Mouse (Mus musculus) erythroid progenitor cell, adult 5-6 weeks (primary cell): ENCODE measurements around the gene Dcp1b. TPM values are rescaled to one million over a fixed set of nuclear protein-coding genes. Genes with fewer than 3 reads are reported as not detected.

ENCODE experiments used
- ATAC-seq: replicated peaks from 2 replicates; pipeline ENCODE4 v1.8.0; 2016; ENCODE audit warnings: moderate number of reproducible peaks, mild to moderate bottlenecking, moderate TSS enrichment, inconsistent platforms; ENCODE audit not compliant: poor library complexity, low FRiP score, severe bottlenecking
- total RNA-seq, 2 experiments: library from RNA; stranded (forward) in 1 of 2; stranded (reverse) in 1 of 2; fragments of 150-400 nt in 1 of 2; fragments of 186-747, 209-891 nt in 1 of 2; gene quantifications; 2 replicates each; pipeline versions ENCODE4 v1.2.3 to v1.2.4; 2015 to 2017; ENCODE audit warnings: low replicate concordance in 2 of 2

Gene Dcp1b
- total RNA-seq, 2 experiments from 2014 or later = 4.0 to 4.2 TPM

DNA sequence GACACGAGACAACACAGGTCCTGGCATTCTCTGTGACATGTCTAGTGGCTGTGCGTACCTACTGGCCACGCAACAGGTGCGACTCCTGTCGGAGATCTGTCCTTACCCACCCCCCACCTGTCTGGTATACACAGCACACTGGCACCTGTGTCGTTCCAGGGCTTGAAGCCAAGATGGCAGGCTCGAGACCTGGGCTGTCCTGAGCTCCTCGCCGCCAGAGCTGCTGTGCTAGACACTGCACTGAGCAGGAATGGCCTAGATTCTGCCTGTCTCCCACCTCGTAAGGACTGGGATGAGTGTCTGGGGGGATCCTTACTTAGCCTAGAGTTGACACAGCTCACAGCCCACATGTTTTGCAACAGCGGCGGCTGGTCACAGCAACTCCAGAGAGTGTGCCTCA lies 50.2 kb downstream of the Dcp1b start:
- ATAC-seq = no peak

DNA sequence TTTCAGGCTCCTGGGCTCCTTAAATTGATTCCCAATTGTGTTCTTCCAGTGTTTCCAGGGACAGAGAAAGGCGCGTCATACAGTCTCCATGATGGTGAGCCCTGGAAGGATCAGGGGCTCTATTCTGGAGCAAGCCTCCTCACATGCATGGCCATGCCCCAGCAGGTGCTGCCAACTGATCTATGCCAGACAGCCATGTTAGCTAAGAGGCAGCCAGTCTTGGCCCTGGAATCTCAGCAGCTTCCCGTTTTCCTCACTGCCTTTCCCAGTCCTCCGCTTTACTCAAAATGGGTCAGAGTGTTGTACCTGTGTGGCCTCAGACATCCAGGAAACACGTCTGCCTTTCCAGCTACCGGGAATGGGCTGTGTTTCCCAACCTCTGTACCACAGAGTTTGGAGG lies 50.7 kb downstream of the Dcp1b start:
- ATAC-seq = no peak

DNA sequence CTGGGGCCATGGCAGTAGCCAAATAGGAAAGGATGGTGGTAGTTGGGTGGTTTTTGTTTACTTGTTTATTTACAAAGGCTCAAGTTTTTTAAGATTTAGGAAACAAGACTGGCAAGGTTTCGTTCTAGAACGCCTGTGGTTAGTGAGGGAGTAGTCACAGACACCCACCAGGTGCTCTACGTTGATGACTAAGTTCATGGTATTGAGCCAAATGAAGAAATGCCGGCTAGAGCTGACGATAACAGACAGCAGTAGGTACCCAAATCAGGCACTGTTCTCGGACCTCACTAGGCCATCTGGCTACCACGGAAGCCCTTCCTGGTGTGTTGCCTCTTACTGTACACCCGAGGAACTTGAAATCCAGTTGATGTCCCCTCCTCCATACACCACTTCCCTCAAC lies 51.9 kb downstream of the Dcp1b start:
- ATAC-seq = no peak

DNA sequence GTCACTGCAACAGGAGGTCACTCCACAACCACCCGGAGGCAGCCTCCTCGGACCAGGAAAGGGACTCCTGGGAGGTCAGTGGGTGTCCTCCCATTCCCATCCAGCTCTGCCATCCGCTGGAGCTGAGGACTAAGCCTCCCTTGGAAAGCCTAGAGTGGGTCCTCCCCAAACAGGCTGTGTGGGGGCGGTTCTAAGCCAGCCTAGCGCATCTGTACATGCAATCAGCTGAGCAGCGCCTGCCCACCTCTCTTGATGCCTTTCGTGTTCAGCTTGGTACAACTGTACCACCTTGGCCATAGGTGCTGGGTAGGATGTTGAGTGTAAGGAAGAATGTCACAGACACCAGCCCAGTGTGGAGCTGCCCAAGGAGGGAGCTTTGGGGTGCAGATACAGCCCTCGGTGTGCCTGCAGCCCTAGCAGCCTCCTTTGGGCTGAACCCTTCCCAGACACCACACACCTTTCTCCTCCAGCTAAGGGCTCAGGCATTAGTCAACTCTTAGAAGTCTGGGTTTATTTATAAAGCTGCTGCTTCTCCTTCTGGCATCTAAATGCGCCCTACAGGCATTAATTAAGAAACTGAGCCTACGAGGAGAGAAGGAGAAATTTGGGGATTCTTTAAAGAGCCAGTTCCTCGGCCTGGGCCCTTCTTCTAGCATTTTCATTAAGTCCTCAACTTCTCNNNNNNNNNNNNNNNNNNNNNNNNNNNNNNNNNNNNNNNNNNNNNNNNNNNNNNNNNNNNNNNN lies 54.0 kb downstream of the Dcp1b start:
- ATAC-seq = no peak

DNA sequence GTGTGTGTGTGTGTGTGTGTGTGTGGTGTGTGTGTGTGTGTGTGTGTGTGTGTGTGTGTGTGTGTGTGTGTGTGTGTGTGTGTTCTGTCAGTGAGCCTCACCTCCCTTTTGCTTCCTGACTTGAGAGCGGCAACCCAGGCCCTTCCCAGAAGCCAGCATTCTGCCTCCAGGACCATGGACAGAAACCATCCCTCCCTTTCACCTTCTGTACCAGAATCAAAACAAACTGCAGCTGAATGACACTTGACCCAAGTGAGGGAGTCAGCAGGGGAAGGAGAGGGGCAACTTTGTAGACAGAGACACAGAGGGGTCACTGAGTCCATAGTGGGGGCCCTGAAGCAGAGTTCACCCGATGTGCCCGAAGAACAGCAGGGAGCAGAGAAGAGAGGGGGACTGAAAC lies 58.0 kb downstream of the Dcp1b start:
- no peak for ATAC-seq

DNA sequence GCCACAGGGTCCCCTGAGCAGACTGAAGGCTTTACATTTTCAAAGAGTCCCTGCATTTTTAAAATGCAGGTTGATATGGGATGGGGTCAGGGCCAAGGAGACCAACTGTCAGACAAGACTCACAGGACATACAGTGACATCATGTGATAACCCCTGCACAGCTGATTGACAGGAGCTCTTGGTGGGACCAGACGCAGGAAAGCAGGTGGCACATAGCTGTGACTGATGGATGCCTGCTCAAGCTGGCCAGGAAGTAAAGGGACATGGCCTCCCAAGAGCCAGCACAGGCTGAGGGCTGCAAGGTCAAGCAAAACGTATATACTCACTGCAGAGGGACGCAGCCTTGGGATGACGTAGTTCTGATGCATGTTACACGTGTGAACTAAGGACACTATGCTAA lies 60.4 kb downstream of the Dcp1b start:
- no peak for ATAC-seq

DNA sequence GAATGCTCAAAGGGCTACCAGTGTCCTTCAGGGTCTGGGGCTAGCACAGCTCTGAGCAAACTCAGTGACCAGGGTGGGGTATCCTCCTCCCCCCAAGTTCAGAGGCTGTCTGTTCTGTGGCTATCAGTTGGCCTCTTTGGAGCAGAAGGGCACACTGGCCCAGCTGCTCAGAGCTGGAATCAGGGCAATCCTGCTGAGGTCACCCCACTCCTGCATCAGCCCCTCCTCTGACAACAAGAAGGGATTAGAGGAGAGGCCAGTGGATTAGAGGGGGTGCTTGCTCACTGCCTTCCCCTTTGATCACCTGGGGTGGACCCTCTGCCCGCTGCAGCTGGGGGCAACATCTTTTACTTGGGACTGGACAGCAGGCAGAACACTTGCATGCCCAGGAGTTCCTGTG lies 61.2 kb downstream of the Dcp1b start, which contains the start of gene Cacna2d4:
Gene Cacna2d4, plus strand, starts transcription at position 286 of the 400 bp plus-strand sequence.
- no peak for ATAC-seq

DNA sequence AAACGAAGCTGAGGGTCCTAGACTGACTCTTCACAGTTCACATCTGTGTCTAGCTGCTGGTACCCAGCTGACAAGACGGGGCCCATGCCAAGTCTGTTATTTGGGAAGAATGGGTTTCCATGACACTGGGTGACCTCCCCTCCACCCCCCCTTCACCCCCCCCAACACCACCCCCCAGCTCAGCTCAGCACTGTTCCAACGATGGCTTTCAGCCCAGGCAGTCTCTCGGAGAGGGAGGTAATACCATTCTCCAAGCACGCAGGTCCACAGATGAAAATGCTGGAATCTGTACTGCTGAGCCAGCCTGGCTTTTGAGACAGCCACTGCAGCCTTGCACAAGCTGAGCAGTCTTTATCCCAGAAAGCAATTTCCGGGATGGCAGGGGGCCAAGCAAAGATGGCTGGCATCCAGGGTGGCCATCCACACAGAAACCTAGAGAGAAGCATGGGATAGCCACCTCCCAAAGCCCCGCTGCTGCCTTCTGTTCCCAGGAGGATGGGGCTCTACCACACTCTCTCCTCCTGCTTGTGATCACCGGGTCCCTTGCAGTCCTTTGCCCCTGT lies 62.5 kb downstream of the Dcp1b start:
- ATAC-seq = no peak

DNA sequence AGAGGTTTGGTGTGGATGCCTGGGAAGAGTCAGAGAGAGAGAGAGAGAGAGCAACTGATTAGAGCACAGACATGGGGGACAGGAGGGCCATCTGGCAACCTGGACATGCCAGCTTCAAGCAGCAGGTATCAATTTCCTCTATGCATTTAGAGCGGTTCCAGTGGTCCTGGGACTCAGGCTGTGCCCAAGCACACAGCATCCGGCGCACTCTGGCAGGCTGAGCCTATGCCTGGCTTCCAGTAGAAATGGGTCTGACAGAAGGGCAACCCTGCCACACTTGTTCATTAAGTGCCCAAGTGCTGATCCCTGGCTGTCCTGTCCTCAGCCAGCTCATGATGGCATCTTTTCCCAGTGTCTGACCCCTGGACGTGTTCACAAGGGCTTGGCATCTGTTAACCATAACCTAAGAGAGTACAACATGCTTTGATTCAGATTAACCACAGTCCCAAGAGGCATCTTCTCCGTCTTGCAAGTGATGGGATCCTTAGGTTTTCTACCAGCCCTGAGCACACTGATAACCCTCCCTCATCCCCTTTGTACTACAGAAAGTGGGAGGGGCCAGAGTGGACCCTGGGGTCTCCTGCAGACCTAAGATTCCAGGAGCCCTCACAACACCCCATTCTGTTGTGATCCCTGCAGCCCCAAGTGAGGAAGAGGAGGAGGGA lies 64.4 kb downstream of the Dcp1b start:
- no peak for ATAC-seq

DNA sequence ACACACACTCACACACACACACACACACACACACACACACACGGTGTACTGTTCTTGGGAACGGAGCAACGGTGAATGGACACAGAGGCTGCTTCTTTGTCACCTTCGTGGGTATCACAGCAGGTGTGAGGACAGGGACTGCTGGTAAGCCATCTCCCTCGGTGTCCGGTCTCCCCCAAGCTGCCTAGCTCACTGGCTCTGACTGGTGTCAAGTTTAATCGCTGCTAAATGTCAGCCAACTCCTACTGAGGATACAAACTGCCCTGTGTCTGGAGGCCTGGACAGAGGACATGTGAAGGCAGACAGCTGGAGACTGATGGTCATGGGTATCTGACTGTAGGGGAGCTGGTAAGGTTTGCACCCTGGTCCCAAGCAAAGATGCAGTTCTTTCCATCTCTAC lies 65.2 kb downstream of the Dcp1b start:
- no peak for ATAC-seq

DNA sequence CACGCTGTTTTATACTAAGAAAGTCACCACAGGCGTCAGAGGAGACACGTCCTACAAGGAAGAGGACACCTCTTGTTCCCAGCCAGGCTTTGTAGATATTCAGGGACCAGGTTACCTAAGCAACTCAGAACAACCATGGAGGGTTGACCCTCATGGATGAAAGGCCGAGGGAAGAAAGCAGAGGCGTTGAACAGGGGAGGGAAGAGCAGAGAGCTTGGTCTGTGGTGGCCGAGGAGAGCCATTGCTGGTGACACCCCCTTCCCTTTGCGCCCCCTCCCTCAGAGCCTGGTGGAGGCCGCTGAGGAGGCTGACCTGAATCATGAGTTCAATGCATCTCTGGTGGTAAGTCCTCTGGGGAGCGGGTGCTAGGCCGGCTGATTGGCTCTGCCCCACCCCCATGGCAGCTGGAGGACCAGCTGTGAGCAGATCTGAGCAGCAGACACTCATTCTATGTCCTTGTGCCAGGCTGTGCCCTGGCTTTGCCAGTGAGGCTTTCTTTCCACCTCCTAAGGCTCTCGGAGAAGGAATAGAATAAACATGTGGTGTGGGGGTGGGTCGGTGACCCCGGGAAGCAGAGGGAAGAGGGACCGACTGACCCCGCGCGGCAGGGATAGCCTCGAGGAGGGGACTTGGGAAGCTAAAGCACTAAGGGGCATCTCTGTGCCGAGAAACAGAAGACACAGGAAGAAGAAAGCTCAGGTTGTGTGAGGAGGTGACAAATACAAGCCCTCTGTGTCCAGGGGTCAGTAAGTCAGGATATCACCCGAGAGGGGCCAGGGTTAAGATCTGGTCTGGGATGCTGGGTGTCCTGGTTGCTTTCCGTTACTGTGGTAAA lies 66.0 kb downstream of the Dcp1b start:
- no peak for ATAC-seq

DNA sequence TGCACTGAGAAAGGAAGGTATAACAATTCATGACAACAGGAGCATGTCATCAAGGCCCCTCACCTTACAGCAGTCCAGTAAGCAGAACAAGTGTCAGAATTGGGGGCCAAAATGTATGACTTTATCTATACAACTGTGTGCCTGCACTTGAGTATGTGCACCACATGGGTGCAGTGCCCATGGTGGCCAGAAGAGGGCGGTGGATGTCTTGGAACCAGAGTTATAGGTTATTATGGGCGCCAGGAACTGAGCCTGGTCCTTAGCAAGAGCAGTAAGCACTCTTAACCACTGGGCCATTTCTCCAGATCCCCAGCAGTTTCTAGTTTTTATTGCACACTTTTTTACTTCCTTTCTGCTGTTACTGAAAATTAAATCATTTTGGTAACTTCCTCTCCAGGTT lies 71.0 kb downstream of the Dcp1b start:
- ATAC-seq = no peak

DNA sequence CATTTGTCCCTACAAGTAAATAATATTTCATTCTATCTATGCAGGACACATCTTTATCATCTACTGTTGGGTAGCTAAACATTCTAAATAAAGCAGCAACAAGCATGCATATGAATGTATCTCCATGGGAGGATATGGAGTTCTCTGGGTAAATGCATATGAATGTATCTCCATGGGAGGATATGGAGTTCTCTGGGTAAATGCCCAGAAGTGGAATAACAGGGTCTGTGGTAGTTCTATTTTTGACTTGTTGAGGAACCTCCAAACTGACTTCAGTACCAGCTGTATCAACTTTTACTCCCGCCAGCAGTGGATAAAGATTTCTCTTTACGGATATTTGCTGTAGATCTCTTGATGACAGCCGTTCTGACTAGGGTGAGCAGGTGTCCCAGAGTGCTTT lies 73.5 kb downstream of the Dcp1b start:
- ATAC-seq = no peak

DNA sequence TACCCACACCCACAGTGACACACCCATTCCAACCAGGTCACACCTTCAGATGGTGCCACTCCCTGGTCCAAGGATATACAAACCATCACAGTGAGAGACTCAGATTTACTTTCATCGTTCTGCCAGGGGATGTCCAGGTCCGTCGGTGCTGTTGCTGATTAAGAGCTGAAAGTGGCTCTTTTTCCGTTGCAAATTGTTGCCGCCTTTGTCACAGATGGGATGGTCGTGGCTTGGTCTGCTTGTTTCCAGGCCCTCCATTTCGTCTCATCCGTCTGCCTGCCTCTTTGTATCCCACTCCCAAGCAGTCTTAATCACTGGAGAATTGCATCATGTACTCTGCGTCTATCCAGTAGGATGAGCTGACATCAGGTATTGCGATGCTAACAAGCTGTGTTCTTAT lies 74.7 kb downstream of the Dcp1b start:
- ATAC-seq = no peak

DNA sequence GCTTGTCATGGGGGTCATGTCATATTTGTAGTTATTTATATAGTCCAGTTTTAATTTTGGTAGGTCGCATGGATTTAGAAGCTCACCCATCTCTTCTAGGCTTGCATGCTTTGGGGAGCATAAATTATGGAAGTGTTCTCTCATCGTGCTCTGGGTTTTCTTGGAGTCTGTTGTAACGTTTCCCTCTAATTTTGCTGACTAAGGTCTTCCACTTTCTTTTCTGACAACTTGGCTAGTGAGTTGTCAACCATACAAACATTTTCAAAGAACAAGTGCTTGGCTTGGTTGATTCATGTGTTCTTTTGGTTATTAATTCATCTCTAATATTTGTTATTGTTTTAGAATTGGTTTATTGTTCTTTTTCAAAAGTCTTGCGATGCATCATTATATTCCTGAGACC lies 76.7 kb downstream of the Dcp1b start:
- ATAC-seq = no peak

Other genes starting within 250 kb of the Dcp1b start
- gene Cacna1c, start 21.2 kb downstream of the Dcp1b start, total RNA-seq (2015; ENCODE audit: low replicate concordance) = 0.72 and 0.84 TPM in 2 replicates
- gene Cacna1c, start 21.2 kb downstream of the Dcp1b start, total RNA-seq (2017; ENCODE audit: low replicate concordance) = 0.23 TPM in 1 of 2 replicates, not detected in the other
- 0.84 and 1.1 TPM in 2 replicates for gene Cacna2d4, start 61.3 kb downstream of the Dcp1b start, total RNA-seq (2015; ENCODE audit: low replicate concordance)
- gene Cacna2d4, start 61.3 kb downstream of the Dcp1b start, total RNA-seq (2017; ENCODE audit: low replicate concordance) = 0.38 TPM in 1 of 2 replicates, not detected in the other
- gene Lrtm2, start 155.5 kb downstream of the Dcp1b start, total RNA-seq (2015; ENCODE audit: low replicate concordance) = not detected in 2 replicates
- 0.08 TPM in 1 of 2 replicates, not detected in the other for gene Lrtm2, start 155.5 kb downstream of the Dcp1b start, total RNA-seq (2017; ENCODE audit: low replicate concordance)
- 41.4 and 46.5 TPM in 2 replicates for gene Adipor2, start 242.5 kb downstream of the Dcp1b start, total RNA-seq (2015; ENCODE audit: low replicate concordance)
- gene Adipor2, start 242.5 kb downstream of the Dcp1b start, total RNA-seq (2017; ENCODE audit: low replicate concordance) = 54.3 and 63.2 TPM in 2 replicates